Mouse (Mus musculus) left cerebral cortex, postnatal 10 days (tissue): ENCODE results near the gene Anapc16. TPM values are rescaled to one million over a fixed set of nuclear protein-coding genes. Genes with fewer than 3 reads are reported as not detected.

Source experiments
- DNase-seq, 2 experiments: peaks; one replicate each; pipeline ENCODE4 v3.0.0; 2021 to 2022; ENCODE audit warnings: low spot score in 2 of 2, mixed read lengths in 1 of 2; ENCODE audit errors: extremely low spot score in 1 of 2
- intact Hi-C: fragments of 180-260 bp; cut with DNase I; formaldehyde crosslinking; loops from one replicate; pipeline ENCODE4 v1.15.1; 2025
- total RNA-seq, 2 experiments: library from RNA; stranded (reverse); gene quantifications; 2 replicates each; pipeline ENCODE4 v1.2.3; 2021

Anapc16 gene
- total RNA-seq, 2 experiments from 2014 or later: 61.8 to 68.6 TPM

DNA sequence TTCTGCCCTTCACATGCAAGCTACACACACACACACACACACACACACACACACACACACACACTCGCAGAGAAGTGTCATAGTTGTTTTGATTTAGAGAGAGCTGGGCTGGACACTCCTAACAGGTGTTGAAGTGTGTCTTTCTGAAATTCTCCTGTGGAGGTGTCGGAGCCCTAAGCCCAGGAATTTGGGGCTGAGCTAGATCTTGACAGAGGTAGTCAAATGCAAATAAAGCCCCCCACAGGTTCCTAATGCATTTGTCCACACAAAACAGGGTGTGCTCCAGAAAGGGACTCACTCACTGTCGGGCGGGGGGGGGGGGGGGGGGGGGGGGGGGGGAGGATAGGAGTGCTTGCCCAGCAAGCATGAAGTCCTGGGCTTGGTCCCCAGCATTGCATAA lies 25.8 kb downstream of the Anapc16 start:
- no peak for DNase-seq
- intact Hi-C loops: no loop called here

DNA sequence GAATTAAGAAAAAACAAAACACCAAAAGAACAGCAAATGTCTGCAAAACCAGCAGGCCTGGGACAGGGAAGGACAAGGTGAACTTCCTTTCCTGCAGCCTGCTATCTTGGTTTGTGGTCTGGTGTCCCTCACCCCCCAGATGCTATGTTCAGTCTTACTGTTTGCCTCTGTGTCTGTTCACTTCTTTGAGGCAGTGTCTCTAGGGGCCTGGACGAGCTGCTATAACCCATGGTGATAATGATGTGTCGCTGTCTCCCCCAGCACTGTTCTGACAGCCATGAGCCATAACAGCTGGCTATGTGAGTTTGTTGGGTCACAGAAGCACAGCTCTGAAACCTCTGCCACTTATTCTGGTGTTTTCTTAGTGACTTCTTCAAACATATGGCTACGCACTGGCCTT lies 28.1 kb downstream of the Anapc16 start:
- intact Hi-C loops: no loop called here
- DNase-seq: no peak

- DNase-seq: peak in 1 of 2 experiments; percentile 77
- intact Hi-C loops: no loop called here
Measured at GRCm38 (mm10) chr10:59974191-59974664, 28.7 kb downstream of the Anapc16 start.

GRCm38 (mm10) chr10:59973400-59973799 lies 29.5 kb downstream of the Anapc16 start:
- no peak for DNase-seq
- intact Hi-C loops: no loop called here

DNA sequence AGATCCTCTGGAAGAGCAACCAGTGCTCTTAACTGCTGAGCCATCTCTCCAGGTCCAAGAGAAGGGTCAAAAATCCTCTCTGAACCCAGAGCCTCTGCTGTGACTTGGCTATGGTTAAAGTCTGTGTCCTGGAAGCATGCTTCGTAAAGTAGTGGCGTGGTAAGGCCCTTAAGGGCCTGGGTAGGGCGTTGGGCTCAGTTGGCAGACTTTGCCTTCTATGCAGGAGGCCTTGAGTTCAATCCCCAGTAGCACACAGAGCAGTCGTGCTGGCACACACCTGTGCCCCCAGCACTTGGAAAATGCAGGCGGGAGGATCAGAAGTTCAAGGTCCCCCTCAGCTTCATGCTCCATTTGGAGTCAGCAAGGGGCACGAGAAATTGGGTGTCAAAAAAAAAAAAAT lies 29.9 kb downstream of the Anapc16 start:
- intact Hi-C loops: no loop called here
- no peak for DNase-seq

DNA sequence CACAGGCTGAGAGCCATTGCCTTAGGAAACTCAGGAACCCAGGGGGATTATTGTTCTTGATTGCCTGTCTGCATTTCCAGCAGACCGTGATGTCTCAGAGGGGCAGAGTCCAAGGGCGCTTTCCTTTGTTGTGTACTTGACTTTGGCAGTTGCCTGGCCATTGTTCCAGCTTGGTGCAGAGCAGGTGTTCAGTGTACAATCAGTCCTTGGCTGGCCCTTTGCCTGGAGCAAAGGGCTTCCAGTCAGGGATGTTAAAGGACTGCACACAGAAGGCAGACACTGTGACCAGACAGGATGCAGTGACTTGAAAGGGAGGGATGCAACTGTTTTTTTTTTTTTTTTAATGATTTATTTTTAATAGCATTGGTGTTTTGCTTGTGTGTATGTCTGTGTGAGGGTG lies 30.4 kb downstream of the Anapc16 start:
- intact Hi-C loops: no loop called here
- peak in 1 of 2 experiments; percentile 81 for DNase-seq

DNA sequence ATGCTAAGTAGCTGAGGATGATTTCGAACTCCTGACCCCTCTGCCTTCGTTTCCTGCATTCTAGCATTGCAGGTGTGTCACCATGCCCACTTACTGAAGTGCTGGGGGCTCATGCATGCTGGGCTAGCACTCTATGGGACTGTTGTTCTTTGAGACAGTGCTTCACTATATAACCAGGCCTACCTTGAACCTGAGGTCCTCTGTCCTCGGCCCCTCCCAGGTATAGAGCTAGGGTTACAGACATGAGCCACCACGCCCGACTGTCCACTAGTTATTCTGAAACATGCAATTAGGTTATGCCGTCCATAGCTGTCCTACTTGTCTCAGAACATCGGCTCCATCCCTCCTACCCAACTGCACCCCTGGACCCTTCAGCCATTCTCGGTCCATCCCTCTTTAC lies 31.1 kb downstream of the Anapc16 start:
- DNase-seq: no peak
- intact Hi-C loops: no loop called here

DNA sequence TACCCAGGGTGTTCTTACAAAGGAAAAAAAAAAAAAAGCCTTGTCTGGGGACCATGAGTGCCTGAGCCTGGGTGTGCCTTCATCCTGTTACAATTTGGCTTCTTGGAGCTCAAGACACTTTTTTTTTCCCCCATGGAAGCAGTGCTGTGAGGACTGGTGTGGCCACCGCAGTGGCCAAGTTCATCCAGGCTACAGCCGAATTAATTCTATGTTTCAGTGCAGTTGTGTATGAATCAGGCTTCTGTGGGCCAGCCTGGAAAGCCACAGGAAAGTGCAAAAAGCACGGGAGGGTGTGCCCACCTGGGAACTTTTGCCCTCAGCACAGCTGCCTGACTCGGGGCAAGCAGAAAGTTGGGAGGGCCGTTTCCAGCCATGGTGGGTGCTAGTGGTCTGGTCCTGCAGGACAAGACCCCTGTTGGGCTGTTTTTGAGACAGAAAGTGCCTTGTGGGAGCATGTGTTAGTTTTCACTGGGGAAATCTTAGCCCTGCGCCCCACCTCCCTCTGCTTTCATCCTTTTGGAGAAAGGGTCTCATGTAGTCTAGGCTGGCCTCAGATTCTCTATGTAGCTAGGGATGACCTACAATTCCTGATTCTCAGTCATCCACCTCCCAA lies 32.4 kb downstream of the Anapc16 start:
- intact Hi-C loops: no loop called here
- DNase-seq: no peak

- DNase-seq: peak; percentile 66 to 76
- intact Hi-C loops: no loop called here
Measured at GRCm38 (mm10) chr10:59969821-59970449, 33.0 kb downstream of the Anapc16 start.

DNA sequence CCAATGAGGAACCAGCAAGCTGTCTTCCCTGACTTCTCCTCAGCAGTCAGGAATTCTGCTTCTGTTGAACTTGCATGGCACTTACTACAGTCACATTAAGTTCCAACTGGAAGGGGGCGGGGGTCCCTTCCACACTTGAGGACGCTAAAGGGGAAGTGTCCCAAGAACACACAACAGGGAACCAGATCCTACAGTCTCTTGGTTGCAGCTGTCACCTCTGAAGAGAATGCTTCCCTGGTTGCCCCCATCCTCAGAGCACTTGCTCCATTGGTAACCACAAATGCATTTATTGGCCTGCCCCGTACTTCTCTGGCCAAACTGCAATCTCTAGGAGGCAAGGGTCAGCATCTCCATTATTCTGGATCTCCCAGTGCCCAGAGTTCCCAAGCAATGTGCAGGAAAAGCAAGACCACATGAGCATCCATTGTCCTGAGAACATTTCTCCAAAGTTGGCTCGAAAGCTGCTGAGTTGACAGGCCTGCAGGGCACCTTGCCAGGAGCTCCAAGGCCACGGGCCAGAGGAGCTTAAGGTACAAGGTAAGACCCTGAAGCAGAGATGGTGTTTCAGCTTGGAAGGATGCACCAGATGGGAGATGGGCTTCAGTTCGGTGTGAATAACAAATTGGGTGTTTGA lies 35.5 kb downstream of the Anapc16 start:
- intact Hi-C loops: no loop called here

GRCm38 (mm10) chr10:59966743-59967142 lies 36.2 kb downstream of the Anapc16 start:
- DNase-seq: no peak
- intact Hi-C loops: no loop called here

More for the DNA sequence above, 35.5 kb downstream of the Anapc16 start:
- peak in 1 of 2 experiments; percentile 65 for DNase-seq

DNA sequence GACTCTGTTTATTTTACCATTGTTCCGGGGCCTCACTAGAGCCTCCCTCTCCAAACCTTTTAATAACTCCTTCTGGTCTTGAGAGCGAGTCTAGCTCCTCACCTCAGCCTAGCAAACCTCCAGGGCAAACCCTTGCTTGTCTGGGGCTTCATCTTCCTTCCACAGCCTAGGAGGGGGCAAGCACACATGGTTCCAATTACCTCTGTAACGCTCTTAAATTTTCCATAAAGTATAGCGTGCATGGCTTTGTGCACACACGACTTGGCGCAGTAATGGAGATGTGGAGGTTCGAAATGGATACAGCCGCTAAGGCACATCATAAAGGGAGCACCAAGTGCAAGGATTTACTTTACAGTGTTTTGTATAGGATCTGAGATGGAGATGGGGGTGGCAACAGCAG lies 37.1 kb downstream of the Anapc16 start:
- intact Hi-C loops: no loop called here
- DNase-seq: no peak

GRCm38 (mm10) chr10:59965362-59965695 lies 37.6 kb downstream of the Anapc16 start:
- DNase-seq: no peak
- intact Hi-C loops: no loop called here

DNA sequence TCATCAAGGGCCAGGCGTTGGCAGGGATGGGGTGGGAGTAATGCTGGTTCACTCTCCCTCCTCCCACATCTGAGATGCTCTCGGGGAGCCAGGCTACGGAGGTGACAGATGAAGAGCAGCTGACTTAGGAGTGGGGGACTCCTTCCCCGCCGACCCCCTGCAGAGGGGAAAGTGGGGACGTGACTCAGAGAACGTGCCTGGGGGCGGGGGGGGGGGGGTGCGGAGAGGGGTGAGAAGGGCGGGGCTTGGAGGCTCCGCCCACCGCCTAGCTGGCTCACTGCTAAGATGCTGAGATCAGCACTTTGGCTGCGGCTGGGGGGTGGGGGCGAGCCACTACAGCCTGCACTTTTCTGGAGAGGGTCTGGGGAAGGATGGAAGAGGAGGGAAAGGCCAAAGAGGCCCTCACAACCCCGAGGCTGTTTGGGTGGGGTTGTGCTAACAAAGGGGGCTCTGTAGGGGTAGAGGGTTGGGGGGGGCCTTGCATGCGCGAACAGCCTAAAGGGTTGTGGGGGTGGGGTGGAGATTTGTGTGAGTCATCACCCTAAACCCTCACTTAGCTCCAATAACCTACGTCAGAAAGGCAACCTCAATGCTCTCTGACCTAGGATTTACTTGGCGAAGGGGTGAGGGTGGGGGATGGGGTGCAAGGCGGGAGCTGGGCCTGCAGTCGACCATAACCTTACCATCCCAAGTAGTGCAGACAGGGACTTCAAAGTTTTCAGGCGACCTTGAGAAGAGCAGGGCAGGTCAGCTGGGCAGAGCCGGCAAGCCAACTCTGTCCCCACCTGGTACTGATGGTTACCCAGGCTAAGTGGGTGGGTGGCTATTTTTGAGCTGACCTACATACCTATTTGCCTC lies 38.2 kb downstream of the Anapc16 start:
- intact Hi-C loops: no loop called here
- DNase-seq: peak in 1 of 2 experiments; percentile 59

DNA sequence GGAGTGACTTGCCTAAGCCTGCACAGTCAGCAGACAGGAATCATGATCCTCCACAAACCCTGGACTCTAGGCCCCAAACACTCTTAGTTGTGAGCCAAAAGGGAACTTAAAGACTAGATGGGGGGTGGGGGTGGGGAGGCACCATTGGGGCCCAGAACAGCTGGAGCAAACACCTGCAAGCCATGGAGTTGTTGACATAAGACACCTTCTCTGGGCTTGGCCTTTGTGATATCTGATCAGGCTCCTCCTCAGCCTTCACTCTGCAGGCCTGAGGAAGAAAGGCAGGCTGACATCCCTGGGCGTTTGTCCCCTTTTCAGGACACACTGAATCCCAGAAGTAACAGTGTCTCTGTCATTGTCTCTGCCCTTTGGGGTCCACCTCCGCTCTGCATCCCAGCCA lies 39.3 kb downstream of the Anapc16 start:
- intact Hi-C loops: no loop called here
- DNase-seq: no peak

DNA sequence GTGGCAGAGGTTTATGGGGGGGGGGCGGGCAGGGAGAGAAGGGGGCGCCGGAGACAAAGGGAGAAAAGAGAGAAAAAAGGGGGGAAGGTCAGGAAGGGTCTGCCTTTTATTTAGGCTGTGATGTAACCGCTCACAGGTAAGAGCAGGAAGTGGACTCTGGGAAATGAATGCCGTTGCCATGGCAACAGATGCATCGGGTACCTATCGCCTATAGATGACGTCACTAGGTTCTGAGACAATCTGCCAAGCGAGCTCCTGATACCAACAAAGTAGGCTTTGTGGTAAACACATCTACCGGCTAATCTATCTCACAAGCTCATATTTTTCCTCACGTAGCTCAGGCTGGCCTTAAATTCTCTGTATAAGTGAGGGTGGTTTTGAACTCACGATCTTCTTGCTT lies 43.4 kb downstream of the Anapc16 start:
- intact Hi-C loops: loop anchor here (2.0 kb wide), 1 partner anchor 43 kb away; the partner anchor contains the start of genes Anapc16 and Ascc1

GRCm38 (mm10) chr10:59958458-59958857 lies 44.5 kb downstream of the Anapc16 start:
- peak in 1 of 2 experiments; percentile 68 for DNase-seq
- intact Hi-C loops: loop anchor here (2.0 kb wide), 1 partner anchor 44 kb away; the partner anchor contains the start of genes Anapc16 and Ascc1

More for the DNA sequence above, 43.4 kb downstream of the Anapc16 start:
- no peak for DNase-seq

GRCm38 (mm10) chr10:59957171-59958149 lies 45.5 kb downstream of the Anapc16 start:
- intact Hi-C loops: loop anchor here (2.0 kb wide), 1 partner anchor 45 kb away; the partner anchor contains the start of genes Anapc16 and Ascc1
- peak in 1 of 2 experiments; percentile 79 for DNase-seq
